Mouse (Mus musculus) intestine, embryonic 16.5 days (tissue): ENCODE data around the gene Card9. TPM values are rescaled to one million over a fixed set of nuclear protein-coding genes. Genes with fewer than 3 reads are reported as not detected.
A peak's percentile ranks its signal among the peaks of the same experiment; 100 is the strongest.

Experiments
- ATAC-seq: fragments of 200-750 bp; cut with Nextera tagmentation; 2 replicates; pipeline ENCODE4 v1.8.0; 2017; ENCODE audit warnings: moderate TSS enrichment, moderate library complexity
- H3K27ac ChIP-seq: fragments of 300-500 bp; sonication (generic); 2 replicates; pipeline ENCODE4 v1.5.1; 2014; ENCODE audit warnings: mild to moderate bottlenecking, low read length
- H3K27me3 ChIP-seq: fragments of 300-500 bp; sonication (generic); replicated peaks from 2 replicates; pipeline ENCODE4 v1.6.1; 2014; ENCODE audit warnings: low read length, control low read depth, mixed read lengths; ENCODE audit not compliant: control insufficient read depth, insufficient read depth
- H3K36me3 ChIP-seq: fragments of 300-500 bp; sonication (generic); 2 replicates; pipeline ENCODE4 v1.6.1; 2014; ENCODE audit warnings: low read length, control low read depth; ENCODE audit not compliant: control insufficient read depth, insufficient read depth
- H3K4me1 ChIP-seq: fragments of 300-500 bp; sonication (generic); 2 replicates; pipeline ENCODE4 v1.6.1; 2014; ENCODE audit warnings: low read length, control low read depth, mixed read lengths; ENCODE audit not compliant: control insufficient read depth, insufficient read depth
- H3K4me2 ChIP-seq: fragments of 300-500 bp; sonication (generic); 2 replicates; pipeline ENCODE4 v1.6.1; 2014; ENCODE audit warnings: low read depth, low read length, control low read depth
- H3K4me3 ChIP-seq: fragments of 300-500 bp; sonication (generic); 2 replicates; pipeline ENCODE4 v1.5.1; 2014; ENCODE audit warnings: mild to moderate bottlenecking, low read length
- H3K9ac ChIP-seq: fragments of 300-500 bp; sonication (generic); 2 replicates; pipeline ENCODE4 v1.6.1; 2014; ENCODE audit warnings: low read depth, low read length
- H3K9me3 ChIP-seq: fragments of 300-500 bp; sonication (generic); 2 replicates; pipeline ENCODE4 v1.6.1; 2016; ENCODE audit warnings: low read length, control low read depth; ENCODE audit not compliant: control insufficient read depth
- WGBS: fragments of 180-500 bp; shearing (Covaris S2); extraction: QIAGEN DNeasy Blood & Tissue Kit; methylation state at CpG from one replicate; pipeline ENCODE4 v1.1.7; 2014; 5-methylcytosine and 5-hydroxymethylcytosine counted together
- polyA plus RNA-seq: library from polyadenylated mRNA; unstranded; fragments of >200 nt; fragmentation: Nextera tagmentation; extraction: Ambion mirVana; gene quantifications from 2 replicates; pipeline ENCODE4 v1.2.1, GENCODE M21; 2015

The Card9 gene
- polyA plus RNA-seq, 1 experiment from 2014 or later = 1.1 TPM

DNA sequence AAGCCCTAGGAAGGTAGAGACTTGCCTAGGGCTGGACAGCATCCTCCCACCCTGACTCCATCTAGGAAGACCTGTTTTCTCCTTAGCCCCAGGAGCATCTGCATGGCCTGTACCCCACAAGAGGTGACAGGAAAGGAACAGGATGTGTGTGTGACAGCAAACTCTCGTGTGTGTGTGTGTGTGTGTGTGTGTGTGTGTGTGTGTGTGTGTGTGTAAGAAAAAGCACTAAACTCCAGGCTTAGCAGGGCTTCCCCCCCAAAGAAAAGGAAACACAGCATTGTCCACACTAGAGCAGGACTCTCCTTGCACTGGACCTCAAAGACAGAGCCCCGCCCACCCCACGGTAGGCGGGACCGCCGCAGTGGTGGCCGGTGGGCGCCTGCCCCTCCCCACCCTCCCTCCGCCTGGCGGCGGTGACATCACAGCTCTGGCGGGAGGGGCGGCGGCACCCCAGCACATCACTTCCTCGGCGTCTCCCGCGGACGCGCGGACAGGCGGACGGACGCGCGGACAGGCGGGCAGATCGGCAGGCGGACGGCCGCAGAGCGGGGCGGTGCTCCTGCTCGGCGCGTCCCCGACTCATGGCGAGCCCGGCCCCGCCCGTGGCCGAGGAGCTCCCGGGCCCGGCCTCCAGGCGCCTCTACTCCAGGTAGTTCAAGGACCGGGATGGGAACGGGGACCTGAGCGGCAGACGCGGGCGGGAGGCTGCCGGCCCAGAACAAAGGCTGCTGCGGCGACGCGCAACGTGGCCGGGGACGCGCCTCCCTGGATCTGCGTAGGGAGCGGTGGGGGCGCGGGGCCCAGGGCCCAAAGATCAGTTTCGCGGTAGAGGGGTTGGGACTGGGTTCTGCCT lies 45.4 kb downstream of the Card9 start, which contains the start of gene Gpsm1:
TSS of gene Gpsm1 (plus strand) at position 444 of the 853 bp plus-strand sequence.
- H3K36me3 ChIP-seq = no peaks in the 10 kb centered on the region
- H3K9ac ChIP-seq = peak within 1 kb of the TSS; percentile 91
- peak within 1 kb of the TSS; percentile 95 for H3K27ac ChIP-seq
- H3K27me3 ChIP-seq = no peaks in the 10 kb centered on the region
- peaks cover 31% of the 10 kb centered on the region for H3K4me1 ChIP-seq
- ATAC-seq = peak; percentile 82
- no peaks in the 10 kb centered on the region for H3K9me3 ChIP-seq
- WGBS = 1% methylated on average over 62 of the region's 66 CpGs
- H3K4me2 ChIP-seq = peak within 1 kb of the TSS; percentile 68
- peak within 1 kb of the TSS; percentile 82 for H3K4me3 ChIP-seq

DNA sequence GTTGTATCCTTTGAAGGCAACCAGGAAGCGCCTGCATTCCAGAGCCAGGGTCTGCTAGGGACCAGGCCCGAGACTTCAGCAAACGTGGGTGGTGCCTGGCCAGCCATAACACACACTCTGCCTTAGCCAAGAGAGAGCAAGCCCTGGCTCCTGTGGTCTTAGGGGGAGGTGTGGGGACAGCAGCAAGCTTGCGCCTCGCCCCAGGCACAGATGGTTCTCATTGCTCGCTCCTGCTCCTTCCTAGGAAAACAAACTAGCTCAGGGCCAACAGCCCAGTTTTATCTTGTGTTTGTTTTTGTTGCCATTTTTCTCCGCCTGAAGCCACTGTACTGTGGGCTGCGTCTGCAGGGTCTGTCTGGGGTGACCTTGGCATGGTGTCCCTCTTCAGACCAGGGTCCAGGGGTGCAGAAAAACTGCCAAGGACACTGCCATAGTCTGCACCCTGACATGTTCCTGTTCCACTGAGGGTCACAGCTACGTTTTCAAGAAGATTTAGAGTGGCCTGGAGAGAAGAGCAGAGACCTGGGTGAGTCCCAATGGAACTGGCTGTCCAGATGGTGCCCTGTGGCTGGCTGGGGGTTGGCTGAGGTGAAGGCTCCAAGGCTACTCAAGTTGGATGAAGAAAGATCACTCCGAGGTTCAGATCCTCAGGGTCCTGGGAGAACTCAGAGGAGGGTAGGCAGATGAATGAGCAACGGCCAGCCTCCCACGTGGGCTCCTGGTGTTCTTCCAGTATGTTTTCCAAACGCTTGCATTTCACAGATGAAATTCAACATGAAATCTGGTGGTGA lies 46.2 kb downstream of the Card9 start:
- H3K4me2 ChIP-seq = peak overlapping the region; percentile 68; the same call in 1 of the 2 replicates
- H3K27me3 ChIP-seq = no peaks in the 10 kb centered on the region
- WGBS = 46% methylated on average over 13 of the region's 13 CpGs
- H3K9ac ChIP-seq = peak overlapping the region; percentile 91; the same call in 1 of the 2 replicates
- no peaks in the 10 kb centered on the region for H3K9me3 ChIP-seq
- peak overlapping the region; percentile 95 for H3K27ac ChIP-seq
- H3K4me1 ChIP-seq = peaks cover 33% of the 10 kb centered on the region
- no peaks in the 10 kb centered on the region for H3K36me3 ChIP-seq
- peak overlapping the region; percentile 82; the same call in 1 of the 2 replicates for H3K4me3 ChIP-seq
- ATAC-seq = peak; percentile 9; the same call in 1 of the 2 replicates

DNA sequence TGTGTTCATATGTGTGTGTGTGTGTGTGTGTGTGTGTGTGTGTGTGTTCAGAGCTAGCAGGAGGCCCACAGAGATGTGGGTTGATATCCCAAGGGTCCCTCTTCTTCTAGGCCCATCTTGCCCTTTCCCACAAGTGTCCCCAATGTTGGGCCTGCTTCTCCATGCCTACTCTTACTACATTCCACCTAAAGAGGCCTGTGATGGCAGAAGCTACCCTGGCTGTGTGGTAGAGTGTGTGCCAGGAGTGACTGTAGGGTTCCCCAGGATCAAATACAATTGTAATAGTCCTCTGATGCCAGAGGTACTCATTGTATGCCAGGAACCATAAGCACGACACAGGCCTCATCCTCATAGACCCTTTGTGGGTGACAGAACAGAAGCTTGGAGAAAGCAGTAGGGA lies 47.3 kb downstream of the Card9 start:
- WGBS = 92% methylated on average over 1 of the region's 1 CpGs
- H3K9me3 ChIP-seq = no peaks in the 10 kb centered on the region
- no peak overlapping the region for H3K27ac ChIP-seq
- H3K4me1 ChIP-seq = peaks cover 38% of the 10 kb centered on the region
- no peak overlapping the region for H3K4me2 ChIP-seq
- no peak overlapping the region for H3K4me3 ChIP-seq
- no peaks in the 10 kb centered on the region for H3K36me3 ChIP-seq
- no peak overlapping the region for H3K9ac ChIP-seq
- no peak for ATAC-seq
- no peaks in the 10 kb centered on the region for H3K27me3 ChIP-seq

DNA sequence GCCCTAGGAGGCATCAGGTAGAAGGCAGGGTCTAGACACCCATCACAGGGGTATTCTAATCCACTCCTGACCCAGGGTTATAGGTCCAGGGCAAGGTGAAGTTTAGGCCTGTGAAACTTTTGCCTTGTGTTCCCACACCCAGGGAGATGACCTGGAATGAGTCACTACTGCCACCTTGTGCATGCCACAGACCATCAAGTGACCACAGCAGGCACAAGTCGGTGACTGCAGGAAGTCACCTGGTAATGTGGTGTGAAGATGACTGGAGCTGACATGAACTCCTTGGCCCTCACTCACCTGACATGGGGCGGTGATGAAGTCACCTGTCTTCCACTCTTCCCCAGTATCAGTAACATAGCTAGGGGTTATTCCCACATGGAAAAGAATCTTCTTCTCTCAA lies 47.9 kb downstream of the Card9 start:
- Histone ChIP-seq H3K27me3 (no peaks in the 10 kb centered on the region), H3K27ac (no peak overlapping the region), H3K4me3 (no peak overlapping the region), H3K9ac (no peak overlapping the region), H3K36me3 (no peaks in the 10 kb centered on the region), H3K4me2 (no peak overlapping the region), H3K9me3 (no peaks in the 10 kb centered on the region), H3K4me1 (peaks cover 33% of the 10 kb centered on the region)
- 69% methylated on average over 2 of the region's 2 CpGs for WGBS
- no peak for ATAC-seq

DNA sequence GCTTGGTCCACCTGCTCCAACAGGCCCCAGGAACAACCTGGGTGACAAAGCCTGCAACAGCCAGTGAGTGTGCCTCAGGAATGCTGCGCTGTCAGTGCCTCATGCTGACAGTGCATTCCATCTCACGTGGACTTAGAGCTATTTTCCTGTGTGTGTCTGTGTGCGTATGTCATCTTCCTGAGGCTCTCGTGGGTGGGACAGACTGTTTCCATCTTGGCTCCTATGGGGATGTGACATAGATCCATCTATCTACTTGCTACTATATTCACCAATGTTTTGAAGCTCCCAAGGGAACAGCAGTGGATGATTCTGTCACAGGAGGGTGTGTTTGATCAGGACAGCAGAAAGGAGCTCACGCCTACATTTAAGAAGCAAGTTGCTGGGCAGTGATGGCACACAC lies 48.8 kb downstream of the Card9 start:
- H3K4me1 ChIP-seq = peaks cover 26% of the 10 kb centered on the region
- H3K27me3 ChIP-seq = no peaks in the 10 kb centered on the region
- no peak overlapping the region for H3K9ac ChIP-seq
- H3K9me3 ChIP-seq = no peaks in the 10 kb centered on the region
- no peaks in the 10 kb centered on the region for H3K36me3 ChIP-seq
- H3K27ac ChIP-seq = no peak overlapping the region
- H3K4me3 ChIP-seq = no peak overlapping the region
- no peak overlapping the region for H3K4me2 ChIP-seq
- whole genome bisulfite sequencing = 68% methylated on average over 5 of the region's 5 CpGs
- no peak for ATAC-seq

DNA sequence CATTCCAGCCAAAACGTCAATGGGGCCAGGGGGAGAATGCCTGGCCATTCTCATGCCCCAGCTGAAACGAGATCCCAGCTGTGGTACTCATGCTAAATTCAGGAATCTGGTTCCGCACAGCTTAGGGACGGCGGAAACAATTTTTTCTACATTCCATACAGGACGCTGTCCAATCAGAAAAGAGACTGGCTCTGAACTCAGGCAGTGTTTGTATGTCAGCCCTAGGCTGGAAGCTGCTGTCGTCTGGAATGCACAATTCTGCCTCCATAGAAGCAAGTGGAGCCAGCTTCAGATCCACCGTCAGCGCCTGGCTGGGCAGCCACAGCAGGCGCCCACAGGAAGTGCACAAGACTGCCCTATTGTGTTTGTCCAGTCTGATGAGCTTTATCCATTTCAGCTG lies 51.0 kb downstream of the Card9 start:
- H3K27ac ChIP-seq = peak overlapping the region; percentile 86
- no peak overlapping the region for H3K4me3 ChIP-seq
- no peaks in the 10 kb centered on the region for H3K36me3 ChIP-seq
- H3K27me3 ChIP-seq = no peaks in the 10 kb centered on the region
- no peak overlapping the region for H3K4me2 ChIP-seq
- WGBS = 15% methylated on average over 10 of the region's 10 CpGs
- no peak overlapping the region for H3K9ac ChIP-seq
- peak; percentile 83 for ATAC-seq
- H3K4me1 ChIP-seq = peaks cover 14% of the 10 kb centered on the region
- no peaks in the 10 kb centered on the region for H3K9me3 ChIP-seq

DNA sequence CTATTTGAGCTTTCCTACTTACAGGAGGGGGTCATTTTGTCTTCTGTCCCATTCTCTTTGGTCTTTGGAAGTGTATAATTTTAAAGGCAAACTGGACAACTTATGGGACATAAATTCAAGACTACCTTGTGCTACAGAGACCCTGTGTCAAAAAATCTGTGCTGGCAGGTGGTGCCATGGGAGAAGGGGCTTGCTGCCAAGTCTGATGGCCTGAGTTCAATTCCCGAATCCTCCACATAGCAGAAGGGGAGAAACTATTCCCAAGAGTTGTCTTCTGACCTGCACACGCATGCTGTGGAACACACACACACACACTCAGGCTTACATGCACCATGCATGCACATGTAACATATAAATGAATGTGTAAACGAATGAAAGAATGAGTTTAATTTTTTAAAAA lies 54.0 kb downstream of the Card9 start:
- WGBS = 89% methylated on average over 3 of the region's 3 CpGs
- Histone ChIP-seq H3K4me3 (no peak overlapping the region), H3K27ac (no peak overlapping the region), H3K4me1 (peaks cover 7% of the 10 kb centered on the region; the same call in 1 of the 2 replicates), H3K27me3 (no peaks in the 10 kb centered on the region), H3K36me3 (no peaks in the 10 kb centered on the region), H3K9ac (no peak overlapping the region), H3K4me2 (no peak overlapping the region), H3K9me3 (no peaks in the 10 kb centered on the region)
- no peak for ATAC-seq

DNA sequence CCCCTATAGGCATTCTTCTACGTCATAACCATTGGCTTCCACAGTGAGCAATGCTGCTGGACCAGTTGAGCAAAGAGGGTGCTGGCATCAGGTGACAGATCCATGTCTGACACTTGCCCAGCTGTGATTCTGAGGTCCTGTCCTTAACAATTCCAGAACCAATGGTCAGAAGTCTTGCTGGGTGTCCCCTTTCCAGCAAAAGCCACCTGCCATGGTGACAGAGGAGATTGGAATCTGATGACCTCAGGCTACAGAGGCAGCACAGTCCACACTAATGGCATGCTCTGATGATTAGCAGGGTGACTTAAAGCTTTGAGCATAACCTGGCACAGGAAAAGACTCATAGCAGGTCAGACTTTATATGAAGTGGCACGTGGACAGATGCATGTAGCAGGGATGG lies 55.2 kb downstream of the Card9 start:
- no peak for ATAC-seq
- Histone ChIP-seq H3K4me1 (peaks cover 7% of the 10 kb centered on the region; the same call in 1 of the 2 replicates), H3K27me3 (no peaks in the 10 kb centered on the region), H3K36me3 (no peaks in the 10 kb centered on the region), H3K9me3 (no peaks in the 10 kb centered on the region), H3K4me2 (no peak overlapping the region), H3K27ac (no peak overlapping the region), H3K9ac (no peak overlapping the region), H3K4me3 (no peak overlapping the region)
- 78% methylated on average over 2 of the region's 2 CpGs for WGBS

DNA sequence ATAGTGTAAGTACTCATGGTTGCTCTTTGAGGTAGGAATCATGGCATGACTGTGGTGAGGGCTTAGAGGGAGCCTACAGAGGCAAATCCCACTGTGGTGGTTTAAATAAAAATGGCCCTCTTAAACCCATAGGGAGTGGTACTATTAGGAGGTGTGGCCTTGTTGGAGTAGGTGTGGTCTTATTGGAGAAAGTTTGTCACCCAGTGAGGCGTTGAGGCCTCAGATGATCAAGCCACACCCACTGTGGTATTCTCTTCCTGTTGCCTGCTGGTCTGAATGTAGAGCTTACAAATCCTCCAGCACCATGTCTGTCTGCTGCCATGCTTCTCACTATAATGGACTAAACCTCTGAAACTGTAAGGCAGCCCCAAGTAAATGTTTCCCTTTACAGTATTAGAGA lies 56.0 kb downstream of the Card9 start:
- H3K9me3 ChIP-seq = no peaks in the 10 kb centered on the region
- H3K4me2 ChIP-seq = no peak overlapping the region
- no peak overlapping the region for H3K27ac ChIP-seq
- no peak overlapping the region for H3K4me3 ChIP-seq
- WGBS = 56% methylated on average over 1 of the region's 1 CpGs
- no peak overlapping the region for H3K9ac ChIP-seq
- ATAC-seq = no peak
- no peaks in the 10 kb centered on the region for H3K36me3 ChIP-seq
- no peaks in the 10 kb centered on the region for H3K27me3 ChIP-seq
- H3K4me1 ChIP-seq = peaks cover 9% of the 10 kb centered on the region; the same call in 1 of the 2 replicates
